Mouse (Mus musculus) natural killer cell, adult 2 months (primary cell): ENCODE results near the gene Chst11.

Experiments
- DNase-seq, 2 experiments: peaks; one replicate each; pipeline ENCODE4 v3.0.0; 2022; ENCODE audit warnings: low spot score in 2 of 2

Chst11 gene

GRCm38 (mm10) chr10:83076816-83077215, 91.5 kb downstream of the Chst11 start:
- DNase-seq: no peak

- no peak for DNase-seq
These were observed 93.4 kb downstream of the Chst11 start for GRCm38 (mm10) chr10:83078723-83079122.

GRCm38 (mm10) chr10:83079755-83080154, 94.5 kb downstream of the Chst11 start:
- DNase-seq: peak; percentile 28 to 42

- DNase-seq: peak; percentile 29 to 35
These were observed 95.0 kb downstream of the Chst11 start for GRCm38 (mm10) chr10:83080275-83080741.

GRCm38 (mm10) chr10:83080930-83081329, 95.6 kb downstream of the Chst11 start:
- no peak for DNase-seq

- peak in 1 of 2 experiments; percentile 20 for DNase-seq
These were observed 98.6 kb downstream of the Chst11 start for GRCm38 (mm10) chr10:83083946-83084345.

GRCm38 (mm10) chr10:83088318-83088717, 103.0 kb downstream of the Chst11 start:
- DNase-seq: no peak

GRCm38 (mm10) chr10:83088826-83089225, 103.5 kb downstream of the Chst11 start:
- no peak for DNase-seq

- no peak for DNase-seq
These were observed 104.9 kb downstream of the Chst11 start for GRCm38 (mm10) chr10:83090185-83090584.

GRCm38 (mm10) chr10:83093705-83094104, 108.4 kb downstream of the Chst11 start:
- DNase-seq: no peak

GRCm38 (mm10) chr10:83094248-83094647, 109.0 kb downstream of the Chst11 start:
- peak in 1 of 2 experiments; percentile 11 for DNase-seq

- peak in 1 of 2 experiments; percentile 14 for DNase-seq
These were observed 109.8 kb downstream of the Chst11 start for GRCm38 (mm10) chr10:83094821-83095725.

GRCm38 (mm10) chr10:83096257-83096656, 111.0 kb downstream of the Chst11 start:
- no peak for DNase-seq

GRCm38 (mm10) chr10:83098940-83099339, 113.6 kb downstream of the Chst11 start:
- DNase-seq: no peak

- no peak for DNase-seq
These were observed 114.4 kb downstream of the Chst11 start for GRCm38 (mm10) chr10:83099669-83100068.

- DNase-seq: no peak
These were observed 115.6 kb downstream of the Chst11 start for GRCm38 (mm10) chr10:83100890-83101289.

- no peak for DNase-seq
These were observed 116.3 kb downstream of the Chst11 start for GRCm38 (mm10) chr10:83101421-83102207.

- no peak for DNase-seq
These were observed 117.4 kb downstream of the Chst11 start for GRCm38 (mm10) chr10:83102745-83103144.

- DNase-seq: no peak
These were observed 118.9 kb downstream of the Chst11 start for GRCm38 (mm10) chr10:83104221-83104620.

GRCm38 (mm10) chr10:83106152-83106746, 121.0 kb downstream of the Chst11 start:
- no peak for DNase-seq

GRCm38 (mm10) chr10:83107385-83107784, 122.1 kb downstream of the Chst11 start:
- DNase-seq: no peak
